Mouse (Mus musculus): ENCODE results near the gene 2310022A10Rik.

- TF ChIP-seq GATA1 (IDR thresholded peaks at IDR 0.05; ENCODE audit: borderline replicate concordance, low read length), result no peak
- no peak for TF ChIP-seq FLI1 (IDR thresholded peaks at IDR 0.05; ENCODE audit: low read length)
Measured at GRCm38 (mm10) chr7:27540935-27541334, 12.1 kb upstream of the 2310022A10Rik start.
